Mouse (Mus musculus): ENCODE results near the gene Cisd1.
"Not testable (repeated sequence)": the region's sequence is repeated elsewhere in the genome, so short reads cannot be mapped to it uniquely, and the experiment has no call there.

The Cisd1 gene

DNA sequence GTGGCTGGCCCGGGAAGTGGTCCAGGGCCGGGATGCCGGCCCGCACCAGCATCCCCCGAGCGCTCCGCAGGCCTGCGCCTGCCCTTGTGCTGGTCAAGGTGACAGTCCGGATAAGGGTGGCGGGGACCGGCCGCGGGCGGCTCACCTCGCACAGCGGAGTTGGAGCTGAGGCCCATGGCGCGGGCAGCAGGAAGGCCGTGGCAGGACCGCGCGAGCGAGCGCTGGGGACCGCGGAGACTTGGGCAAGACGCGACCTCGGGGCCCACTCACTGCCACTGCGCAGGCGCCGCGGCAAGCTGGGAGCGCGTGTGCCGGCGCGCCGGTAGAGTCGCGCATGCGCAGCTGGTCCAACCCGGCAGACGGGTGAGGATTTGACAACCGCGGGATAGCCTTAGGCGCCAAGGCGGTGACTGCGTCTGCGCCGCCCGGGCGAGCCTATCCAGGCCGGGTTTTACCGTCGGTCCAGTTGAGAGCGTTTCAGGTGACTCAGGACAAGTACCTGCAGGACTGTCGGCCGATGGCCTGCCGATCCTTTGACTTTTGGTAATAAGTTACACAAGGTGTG is at the start of gene Cisd1:
Gene Cisd1, minus strand, starts transcription at position 376 of the 565 bp plus-strand sequence.
- DNase-seq, result peak; percentile 98

DNA sequence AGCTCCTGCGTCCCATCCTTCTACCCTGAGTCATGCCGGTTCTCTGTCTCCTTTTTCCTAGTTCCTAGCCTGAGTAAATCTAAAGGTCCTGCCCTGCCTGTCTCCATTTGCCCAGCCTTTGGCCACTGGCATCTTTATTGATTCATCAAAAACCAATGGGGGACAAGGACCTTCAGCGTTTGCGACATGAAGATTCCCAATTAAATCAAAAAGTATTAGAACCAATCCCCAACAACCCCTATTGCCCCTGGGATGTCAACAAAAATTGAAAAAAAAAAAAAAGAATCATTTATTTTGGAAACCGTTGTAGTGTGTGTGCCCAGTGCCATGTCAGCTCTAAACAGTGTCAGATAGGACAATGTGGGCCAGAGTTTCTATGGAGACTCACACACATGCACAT is 44.6 kb upstream of the Cisd1 start:
- DNase-seq, result no peak

DNA sequence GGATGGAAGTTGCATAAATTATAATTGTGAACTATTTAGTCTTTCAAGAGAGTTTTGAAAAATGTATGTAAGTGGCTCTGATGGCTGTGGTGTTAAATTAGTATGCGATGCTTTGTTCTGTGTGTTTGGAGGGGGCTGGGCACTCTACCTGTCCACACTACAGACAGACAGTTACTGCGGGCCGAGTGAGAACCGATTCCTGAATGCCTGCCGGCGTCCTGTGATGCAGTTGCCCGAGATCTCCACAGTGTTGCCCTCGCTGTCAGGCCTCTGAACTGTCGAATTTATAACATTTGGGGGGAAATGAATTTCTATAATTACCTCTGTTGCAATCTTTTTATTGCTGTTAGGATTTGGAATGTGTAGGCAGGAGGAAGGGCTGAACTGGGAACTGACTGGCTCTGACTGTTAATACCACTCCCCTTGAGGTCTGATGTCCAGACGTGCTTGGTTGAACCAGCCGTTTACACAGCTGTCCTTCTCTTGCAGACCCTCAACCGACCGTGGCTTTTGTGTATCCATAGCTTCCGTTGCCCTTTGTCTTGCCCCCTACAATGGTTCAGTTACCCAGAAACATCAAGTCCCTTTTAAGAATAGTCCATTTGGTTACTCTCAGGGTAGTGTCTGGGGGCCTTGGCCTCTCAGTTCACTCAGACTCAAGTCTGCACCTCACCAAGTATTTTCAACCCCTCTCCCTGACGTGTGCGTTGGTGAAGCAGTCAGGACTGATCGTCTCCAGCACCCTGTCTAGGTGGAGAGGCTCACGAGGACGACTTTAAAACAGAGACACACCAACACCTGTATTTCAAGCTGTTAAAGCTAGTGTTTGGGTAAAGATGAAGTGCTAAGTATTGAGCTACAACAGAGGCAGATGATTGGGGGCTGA is 39.6 kb upstream of the Cisd1 start:
- DNase-seq, result no peak

DNA sequence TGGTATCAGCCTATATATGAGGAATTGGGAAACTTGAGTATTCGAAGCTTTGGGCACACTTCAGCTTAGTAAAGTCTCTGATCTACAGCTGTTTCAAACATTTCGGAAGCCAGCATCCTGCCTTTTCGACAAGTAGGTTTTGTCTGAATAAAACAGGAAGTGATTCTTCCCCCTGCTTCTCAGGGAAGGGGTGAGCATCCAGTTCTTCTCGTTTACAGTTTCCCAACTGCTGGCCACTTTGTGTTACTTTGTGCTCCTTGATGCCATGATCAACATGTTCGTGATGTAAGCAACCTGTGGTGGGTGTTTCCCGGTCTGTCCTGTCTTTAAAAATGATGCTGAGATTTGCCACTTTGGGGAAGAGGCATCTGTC is 38.8 kb upstream of the Cisd1 start:
- DNase-seq, result not testable (repeated sequence)

DNA sequence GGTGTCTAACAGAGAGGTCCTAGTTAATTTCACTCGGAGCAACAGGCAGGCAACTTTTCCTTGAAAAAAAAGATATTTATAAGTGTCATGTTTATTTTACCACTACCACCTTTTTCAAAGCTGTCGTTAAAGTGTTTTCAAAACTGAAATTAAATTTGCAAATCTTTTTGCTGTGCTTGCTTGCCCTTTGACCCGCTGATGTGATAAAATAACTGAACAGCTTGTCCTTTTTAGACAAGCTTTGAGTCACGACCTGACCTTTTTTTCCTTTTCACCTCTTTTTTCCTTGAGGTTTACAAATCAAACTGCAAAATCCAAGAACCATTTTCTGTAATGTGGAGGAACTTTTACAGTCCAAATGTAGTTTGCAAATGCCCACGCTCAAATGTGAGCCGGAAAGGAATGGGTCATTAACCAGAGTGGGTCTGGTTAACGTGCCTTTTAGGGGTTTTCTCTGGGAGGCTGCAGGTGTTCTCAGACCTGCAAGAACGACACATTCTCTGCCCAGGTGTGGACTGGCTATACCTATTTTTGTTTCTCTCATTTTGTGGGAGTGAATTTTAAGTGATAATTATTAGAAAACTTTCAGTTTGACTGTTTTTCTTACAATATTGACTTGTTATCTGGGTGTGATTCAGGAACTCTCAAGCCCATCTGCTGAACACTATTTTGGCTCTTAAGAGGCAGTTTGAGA is 38.3 kb upstream of the Cisd1 start:
- DNase-seq, result no peak

DNA sequence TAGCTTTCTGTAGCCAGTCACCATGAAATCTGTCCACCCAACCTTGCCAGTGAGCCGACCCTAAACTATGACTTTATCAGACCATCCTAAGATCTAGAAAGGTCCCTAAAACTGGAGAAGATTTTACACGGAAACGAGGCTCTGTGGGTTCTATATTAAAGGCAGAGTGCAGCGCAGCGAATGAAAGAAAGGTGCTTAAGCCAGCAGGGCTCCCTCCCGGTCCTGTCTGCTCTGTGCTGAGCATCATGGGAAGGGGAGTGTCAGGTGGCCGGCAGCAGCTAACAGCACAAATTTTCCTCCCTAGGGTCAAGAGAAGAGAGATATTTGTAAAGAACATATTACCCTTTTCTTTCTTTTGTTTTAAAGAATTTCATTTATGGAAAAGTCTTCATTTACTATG is 37.4 kb upstream of the Cisd1 start:
- peak; percentile 32 for DNase-seq

DNA sequence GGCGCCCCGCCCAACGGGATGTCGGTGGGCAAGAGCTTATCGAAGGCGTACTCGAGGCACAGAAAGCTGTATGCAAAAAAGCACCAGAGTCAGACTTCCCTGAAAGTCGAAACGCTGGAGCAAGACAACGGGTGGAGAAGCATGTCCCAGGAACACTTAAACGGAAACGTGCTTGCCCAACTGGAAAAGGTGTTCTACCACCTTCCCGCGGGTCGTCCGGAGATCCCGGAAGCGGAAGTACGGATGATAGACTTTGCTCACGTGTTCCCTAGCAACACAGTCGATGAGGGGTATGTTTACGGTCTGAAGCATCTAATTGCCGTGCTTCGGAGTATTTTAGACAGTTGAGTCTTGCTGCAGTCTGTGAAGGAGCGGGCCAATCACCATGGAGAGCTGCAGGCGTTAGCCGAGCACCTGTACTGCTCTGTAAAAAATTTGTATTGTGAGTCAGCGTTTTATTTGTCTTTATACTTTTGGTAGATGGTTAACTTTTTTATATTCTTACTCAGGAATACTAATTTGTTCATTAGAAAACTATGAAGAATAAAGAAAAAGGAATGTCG is 36.8 kb upstream of the Cisd1 start:
- DNase-seq, result peak; percentile 31

DNA sequence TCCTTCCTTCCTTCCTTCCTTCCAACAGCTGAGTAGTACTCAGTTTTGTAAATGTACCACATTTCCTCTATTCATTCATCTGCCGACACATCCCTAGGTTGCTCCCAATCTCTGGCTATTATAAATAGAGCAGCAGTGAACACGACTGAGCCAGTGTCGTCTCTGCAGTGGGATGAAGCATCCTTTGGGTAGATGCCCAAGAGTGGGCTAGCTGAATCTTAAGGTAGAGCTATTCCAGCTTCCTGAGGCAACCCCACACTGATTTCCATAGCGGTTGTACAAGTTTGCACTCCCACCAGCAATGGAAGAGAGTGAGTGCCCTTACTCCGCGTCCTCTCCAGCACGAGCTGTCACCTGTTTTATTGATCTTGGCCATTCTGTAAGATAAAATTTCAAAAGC is 35.7 kb upstream of the Cisd1 start:
- DNase-seq, result no peak

DNA sequence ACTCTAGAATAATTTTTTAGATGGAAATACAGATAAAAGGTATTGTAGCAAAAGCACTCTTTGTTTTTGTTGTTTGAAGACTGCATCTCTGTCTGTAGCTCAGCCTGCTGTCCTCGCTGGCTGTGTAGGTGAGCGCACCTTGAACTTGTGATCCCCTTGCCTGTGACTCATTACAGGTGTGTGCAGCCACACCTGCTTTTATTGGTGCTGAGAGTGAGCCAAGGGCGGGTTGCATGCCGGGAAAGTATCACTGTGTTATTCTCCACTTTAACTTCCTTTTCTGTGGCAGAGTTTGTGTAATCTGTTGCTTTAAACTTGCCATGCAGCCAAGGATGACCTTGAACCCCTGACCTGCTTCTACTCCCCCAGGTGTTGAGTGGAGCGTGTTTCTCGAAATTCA is 31.3 kb upstream of the Cisd1 start:
- peak; percentile 31 for DNase-seq

DNA sequence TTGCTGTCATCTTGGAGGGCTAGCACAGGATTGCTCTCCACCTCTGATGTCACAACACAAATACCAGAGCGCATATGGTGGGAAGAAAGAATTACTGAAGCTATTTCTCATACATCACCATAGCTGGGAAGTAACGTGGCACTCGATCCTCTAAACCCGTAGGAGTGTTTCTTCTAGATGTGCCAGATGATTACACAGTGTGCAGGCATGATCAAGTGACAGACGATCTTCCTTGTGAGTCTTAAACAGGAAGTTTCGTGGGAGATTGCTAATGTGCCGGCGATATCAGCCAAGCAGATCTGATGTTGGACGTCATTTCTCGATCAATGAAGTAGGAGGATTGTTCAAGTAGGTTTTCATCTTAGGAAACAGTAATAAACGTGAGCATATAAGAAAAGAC is 29.0 kb upstream of the Cisd1 start:
- DNase-seq, result no peak

DNA sequence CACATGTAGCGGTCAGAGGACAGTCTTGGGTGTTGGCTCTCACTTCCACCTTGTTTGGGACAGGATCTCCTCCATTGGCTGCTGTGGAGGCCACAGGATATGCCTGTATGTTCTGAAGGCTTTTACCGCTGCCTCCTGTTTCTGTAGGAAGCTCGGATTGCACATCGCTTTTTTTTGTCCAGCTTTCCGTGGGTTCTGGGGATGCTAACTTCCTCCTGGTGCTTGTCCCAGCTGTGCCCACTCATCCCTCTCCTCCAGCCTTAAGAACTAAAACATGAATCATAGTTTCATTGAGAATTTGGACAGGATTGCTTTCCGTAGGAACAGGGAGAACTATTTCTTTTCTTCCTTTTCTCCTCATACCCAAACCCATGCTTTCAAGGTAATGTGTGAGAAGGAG is 27.1 kb upstream of the Cisd1 start:
- no peak for DNase-seq

DNA sequence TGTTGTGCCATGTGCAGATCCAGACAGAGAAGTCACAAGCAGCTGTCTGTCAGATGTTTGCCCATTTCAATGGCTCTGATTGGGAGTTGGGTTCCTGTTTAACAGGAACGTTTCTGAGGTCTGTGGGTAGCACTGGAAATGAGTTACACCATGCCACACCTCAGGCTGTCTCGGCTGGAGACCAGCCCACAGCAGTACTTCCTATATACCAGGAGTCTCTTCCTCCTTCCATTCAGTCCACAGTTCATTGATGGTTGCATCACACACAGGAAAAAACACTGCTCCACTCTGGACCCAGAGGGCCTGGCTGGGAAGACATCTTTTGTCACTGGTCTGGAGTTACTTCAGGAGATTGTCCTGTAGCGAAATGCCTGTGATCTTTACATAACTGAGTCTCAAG is 24.7 kb upstream of the Cisd1 start:
- no peak for DNase-seq

DNA sequence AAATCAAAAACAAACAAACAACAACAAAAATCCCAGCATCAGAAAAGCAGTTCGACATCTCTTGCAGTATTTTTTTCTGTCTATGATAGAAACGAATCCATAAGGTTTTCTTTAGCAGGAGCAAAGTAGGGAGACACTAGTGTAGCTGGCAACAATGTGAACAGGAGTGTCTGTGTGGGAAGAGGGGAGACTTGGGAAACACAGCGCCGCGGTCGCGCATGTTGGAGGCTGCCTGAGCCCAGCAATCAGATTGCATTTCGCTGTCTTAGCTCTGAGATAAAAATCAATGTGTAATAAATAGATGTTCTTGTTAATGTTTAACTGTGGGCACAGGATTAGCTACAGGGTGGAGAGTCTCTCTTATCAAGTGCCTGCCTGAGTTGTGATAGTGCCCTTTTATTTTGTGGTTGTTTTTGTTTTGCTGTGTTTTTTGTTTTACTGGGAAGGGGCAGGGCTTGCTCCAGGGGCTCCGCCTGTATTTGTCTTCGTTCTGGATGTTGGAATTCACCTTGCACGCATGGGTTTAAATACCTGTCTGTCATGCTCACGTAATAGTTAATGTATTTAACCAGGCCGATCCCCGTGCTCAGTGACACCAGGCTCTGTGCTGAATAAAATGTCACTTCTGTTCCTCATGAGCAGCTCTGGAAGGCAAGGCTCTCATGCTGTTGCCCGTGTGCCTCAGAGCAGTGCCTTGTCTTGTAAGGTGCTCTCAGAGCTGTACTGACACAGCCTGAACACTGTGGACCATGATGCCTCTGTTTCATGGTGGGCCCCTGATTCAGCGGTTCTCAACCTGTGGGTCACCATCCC is 23.6 kb upstream of the Cisd1 start:
- peak; percentile 65 for DNase-seq

DNA sequence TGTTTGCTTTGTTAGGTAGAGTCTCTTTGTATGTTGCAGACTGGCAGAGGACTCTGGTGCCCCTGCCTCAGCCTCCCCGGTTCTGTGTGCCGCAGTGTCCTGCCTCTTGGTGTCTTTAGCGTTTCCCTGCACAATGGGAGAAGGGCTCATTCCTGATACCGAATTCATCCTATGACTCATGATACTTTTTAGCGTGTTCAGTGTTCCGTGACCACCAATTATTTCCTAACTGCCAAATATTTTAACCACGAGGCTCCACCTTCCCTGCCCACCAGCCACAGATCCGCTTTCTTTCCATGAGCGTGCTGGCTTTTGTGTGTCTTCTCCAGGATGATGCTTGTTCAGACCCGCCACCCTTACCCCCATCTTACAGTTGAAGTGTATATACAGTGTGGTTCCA is 19.1 kb upstream of the Cisd1 start:
- no peak for DNase-seq

DNA sequence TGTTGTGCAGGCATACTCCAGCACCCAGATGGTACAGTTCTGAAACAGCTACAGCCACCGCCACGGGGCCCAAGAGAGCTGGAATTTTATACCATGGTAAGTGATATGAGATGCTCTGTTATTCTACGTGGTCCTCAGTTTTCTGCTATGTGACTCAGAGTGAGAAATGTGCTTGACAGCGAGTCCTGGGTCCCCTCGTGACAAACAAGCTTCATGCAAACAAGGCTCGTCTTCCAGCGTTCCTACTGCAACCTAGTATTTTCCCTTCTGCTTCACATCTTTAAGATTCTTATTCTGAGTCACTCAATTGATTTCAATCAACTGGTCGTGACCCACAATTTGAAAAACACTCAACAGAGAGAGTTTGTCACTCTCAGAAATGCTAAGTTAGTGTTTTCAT is 18.7 kb upstream of the Cisd1 start:
- DNase-seq, result no peak

DNA sequence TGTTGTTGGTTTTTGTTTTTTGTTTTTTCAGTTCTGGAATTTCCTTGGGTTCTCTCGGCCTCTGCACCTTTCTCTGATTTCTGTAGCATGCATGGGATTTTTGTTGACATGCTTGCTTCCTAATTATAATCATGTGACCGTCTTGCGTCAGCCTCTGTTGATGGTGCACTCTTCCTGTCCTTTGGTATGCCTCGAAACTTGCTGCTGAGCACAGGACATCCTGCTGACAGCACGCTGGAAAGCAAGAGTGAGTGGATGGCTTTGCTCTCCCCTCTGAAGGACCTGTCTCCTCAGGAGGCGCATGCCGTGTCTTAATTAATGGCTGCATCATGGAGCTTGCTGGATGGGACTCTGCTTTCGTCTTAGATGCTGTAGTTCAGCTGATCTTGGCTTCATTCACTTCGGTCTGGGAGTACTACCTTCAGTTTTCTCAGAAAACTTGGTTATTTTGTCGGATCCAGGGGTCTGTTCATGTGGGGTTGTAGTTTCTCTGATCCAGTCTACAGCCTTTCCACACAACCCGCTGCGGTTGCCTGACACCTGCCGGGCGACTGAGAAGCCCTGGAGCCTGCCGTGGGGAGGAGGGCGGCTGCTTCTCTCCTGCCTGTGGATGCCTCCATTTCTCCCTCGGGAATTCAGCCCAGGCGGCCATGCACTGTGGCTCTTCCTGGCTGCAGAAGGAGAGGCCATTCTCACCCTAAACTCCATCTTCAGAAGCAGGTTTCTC is 17.2 kb upstream of the Cisd1 start:
- no peak for DNase-seq

DNA sequence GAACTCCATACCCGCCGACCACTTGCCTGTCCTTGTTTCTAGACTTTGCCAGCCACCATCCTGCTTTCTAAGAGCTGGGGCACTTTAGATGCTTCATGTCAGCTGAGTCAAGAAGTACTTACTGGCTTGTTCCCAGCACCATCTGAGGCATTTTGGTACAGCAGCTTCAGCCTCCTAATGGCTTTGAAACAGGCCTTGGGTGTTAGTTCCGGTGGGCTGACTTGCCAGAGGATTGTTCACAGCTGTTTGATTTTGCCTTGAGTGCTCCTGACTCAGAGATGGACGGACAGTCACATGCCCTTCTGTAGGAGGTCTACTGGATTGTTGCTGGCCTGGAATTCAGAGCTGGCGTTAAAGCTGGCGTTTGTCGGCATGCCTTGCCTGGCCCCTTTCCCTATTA is 16.3 kb upstream of the Cisd1 start:
- no peak for DNase-seq

DNA sequence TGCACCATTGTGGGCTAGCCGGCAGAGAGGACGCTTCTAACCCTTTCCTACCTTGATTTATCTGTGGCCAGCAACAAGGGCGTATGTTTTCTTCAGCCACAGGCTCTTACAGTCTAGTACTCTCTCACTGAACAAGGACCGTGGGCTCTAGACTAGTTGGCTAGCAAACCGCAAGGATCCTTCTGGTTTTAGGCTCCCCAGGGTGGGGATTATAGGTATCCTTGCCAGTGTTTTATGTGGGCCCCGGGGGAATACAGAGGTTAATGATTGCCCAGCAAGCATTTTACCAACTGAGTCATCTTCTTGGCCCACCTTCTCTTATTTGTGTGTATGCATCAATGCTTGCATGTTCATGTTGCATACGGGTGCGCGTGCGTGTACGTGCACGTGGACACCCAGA is 10.2 kb upstream of the Cisd1 start:
- no peak for DNase-seq

DNA sequence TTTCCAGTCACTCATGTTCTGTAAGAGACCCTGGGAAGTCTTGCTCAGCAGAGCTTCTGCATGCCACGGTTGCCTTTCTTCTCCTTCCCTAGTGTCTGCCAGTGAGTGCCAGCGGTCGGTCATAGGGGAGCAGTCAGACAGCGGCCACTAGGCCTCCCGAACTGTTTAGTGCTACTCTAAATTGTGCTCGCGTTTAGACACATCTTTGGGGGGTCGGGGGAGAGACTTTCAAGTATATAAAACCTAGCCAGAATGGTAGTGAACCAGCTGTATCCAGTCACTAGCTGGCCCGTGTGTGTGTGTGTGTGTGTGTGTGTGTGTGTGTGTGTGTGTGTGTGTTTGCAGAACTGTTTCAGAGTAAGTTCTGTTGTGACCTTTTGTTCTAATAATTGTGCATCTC is 9.1 kb upstream of the Cisd1 start:
- no peak for DNase-seq

DNA sequence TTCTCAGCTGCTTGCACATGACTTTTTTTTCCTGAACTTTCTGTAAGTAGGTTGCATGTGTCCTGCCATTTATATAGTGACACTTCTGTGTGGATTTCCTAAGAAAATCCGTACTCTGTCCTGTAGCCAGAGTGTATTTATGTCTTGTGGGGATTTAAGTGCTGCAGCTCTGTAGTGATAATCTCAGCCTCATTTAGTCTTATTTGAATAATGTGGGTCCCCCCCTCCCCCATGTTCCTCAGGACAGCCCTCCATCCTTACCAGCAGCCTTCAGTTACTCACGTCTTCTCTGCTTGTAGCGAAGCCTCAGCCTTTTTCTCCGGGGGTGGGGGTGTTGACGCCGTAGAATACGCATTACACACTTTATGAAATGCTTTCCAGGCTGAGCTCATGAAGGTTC is 6.5 kb upstream of the Cisd1 start:
- no peak for DNase-seq

DNA sequence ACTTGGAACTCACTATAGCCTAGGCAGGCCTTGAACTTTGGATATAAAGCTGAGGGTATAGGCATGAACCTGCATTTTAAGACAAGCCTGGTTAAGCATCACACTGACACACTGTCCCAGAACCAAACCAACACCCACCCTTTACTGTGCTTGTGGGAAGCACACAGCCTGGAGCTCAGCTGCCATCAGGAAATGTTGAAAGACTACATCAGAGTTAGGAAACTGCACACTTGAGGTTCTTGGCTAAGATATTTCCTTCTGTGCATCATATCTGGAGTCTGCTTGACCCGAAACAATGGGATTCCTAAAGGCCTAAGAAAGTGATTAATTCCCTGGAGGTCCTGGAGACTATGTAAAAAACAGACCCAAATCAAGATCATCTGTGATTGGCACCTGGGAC is 4.5 kb upstream of the Cisd1 start:
- no peak for DNase-seq

DNA sequence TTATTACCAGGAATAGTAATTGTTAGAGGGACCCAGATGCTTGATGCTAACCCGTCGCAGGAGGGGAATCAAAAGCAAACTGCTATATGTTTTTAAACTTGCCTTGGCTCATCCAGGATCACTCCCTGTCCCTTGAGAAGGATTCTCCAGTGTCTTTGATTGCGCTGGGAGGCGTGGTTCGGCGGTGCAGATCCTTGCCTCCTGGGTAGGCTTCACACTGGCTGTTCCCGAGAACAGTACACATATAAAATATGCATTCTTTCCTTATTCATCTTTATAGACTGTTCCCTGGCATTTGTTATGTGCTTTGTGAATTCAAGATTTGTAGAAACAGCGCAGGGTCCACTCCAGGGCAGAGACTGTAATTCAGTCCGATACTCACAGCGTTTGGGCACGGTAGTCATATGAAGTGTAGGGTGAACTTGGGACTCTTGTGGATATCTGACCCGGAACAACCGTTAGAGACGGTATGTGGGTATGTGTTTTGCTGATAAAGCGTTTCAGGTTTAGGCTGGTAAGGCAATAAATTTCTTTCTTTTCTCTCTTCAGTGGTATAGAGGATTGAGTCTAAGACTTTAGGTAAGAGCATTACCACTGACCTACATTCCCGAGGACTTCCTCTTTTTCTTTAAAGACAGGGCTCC is 4.0 kb upstream of the Cisd1 start:
- no peak for DNase-seq
